Mouse (Mus musculus) limb, embryonic 15.5 days (tissue): ENCODE data around the gene Kng1. TPM values are rescaled to one million over a fixed set of nuclear protein-coding genes. Genes with fewer than 3 reads are reported as not detected.
"Not testable (repeated sequence)": the region's sequence is repeated elsewhere in the genome, so short reads cannot be mapped to it uniquely, and the experiment has no call there.

ENCODE experiments used
- ATAC-seq: fragments of 200-750 bp; cut with Nextera tagmentation; 2 replicates; pipeline ENCODE4 v1.8.0; 2017; ENCODE audit warnings: low read depth, moderate TSS enrichment; ENCODE audit not compliant: insufficient number of reproducible peaks, low FRiP score, low TSS enrichment
- H3K27ac ChIP-seq: fragments of 300-500 bp; sonication (generic); 2 replicates; pipeline ENCODE4 v1.5.1; 2015; ENCODE audit warnings: moderate library complexity, mild to moderate bottlenecking, inconsistent platforms
- H3K27me3 ChIP-seq: fragments of 300-500 bp; sonication (generic); 2 replicates; pipeline ENCODE4 v1.6.1; 2015; ENCODE audit warnings: inconsistent platforms
- H3K36me3 ChIP-seq: fragments of 300-500 bp; sonication (generic); 2 replicates; pipeline ENCODE4 v1.6.1; 2015; ENCODE audit warnings: inconsistent platforms
- H3K4me1 ChIP-seq: fragments of 300-500 bp; sonication (generic); 2 replicates; pipeline ENCODE4 v1.6.1; 2015; ENCODE audit warnings: inconsistent platforms
- H3K4me2 ChIP-seq: fragments of 300-500 bp; sonication (generic); 2 replicates; pipeline ENCODE4 v1.6.1; 2015; ENCODE audit warnings: mild to moderate bottlenecking, inconsistent platforms
- H3K4me3 ChIP-seq: fragments of 300-500 bp; sonication (generic); 2 replicates; pipeline ENCODE4 v1.5.1; 2015; ENCODE audit warnings: mild to moderate bottlenecking, inconsistent platforms
- H3K9ac ChIP-seq: fragments of 300-500 bp; sonication (generic); 2 replicates; pipeline ENCODE4 v1.6.1; 2015; ENCODE audit warnings: inconsistent platforms
- H3K9me3 ChIP-seq: fragments of 300-500 bp; sonication (generic); 2 replicates; pipeline ENCODE4 v1.6.1; 2016; ENCODE audit warnings: inconsistent platforms
- WGBS: fragments of 180-500 bp; shearing (Covaris S2); methylation state at CpG from one replicate; pipeline ENCODE4 v1.1.7; 2015; 5-methylcytosine and 5-hydroxymethylcytosine counted together
- polyA plus RNA-seq: library from polyadenylated mRNA; unstranded; fragments of >200 nt; fragmentation: Nextera tagmentation; extraction: Ambion mirVana; gene quantifications from 2 replicates; pipeline ENCODE4 v1.2.1, GENCODE M21; 2015

The Kng1 gene
- polyA plus RNA-seq, 1 experiment from 2014 or later, result 1.9 TPM

DNA sequence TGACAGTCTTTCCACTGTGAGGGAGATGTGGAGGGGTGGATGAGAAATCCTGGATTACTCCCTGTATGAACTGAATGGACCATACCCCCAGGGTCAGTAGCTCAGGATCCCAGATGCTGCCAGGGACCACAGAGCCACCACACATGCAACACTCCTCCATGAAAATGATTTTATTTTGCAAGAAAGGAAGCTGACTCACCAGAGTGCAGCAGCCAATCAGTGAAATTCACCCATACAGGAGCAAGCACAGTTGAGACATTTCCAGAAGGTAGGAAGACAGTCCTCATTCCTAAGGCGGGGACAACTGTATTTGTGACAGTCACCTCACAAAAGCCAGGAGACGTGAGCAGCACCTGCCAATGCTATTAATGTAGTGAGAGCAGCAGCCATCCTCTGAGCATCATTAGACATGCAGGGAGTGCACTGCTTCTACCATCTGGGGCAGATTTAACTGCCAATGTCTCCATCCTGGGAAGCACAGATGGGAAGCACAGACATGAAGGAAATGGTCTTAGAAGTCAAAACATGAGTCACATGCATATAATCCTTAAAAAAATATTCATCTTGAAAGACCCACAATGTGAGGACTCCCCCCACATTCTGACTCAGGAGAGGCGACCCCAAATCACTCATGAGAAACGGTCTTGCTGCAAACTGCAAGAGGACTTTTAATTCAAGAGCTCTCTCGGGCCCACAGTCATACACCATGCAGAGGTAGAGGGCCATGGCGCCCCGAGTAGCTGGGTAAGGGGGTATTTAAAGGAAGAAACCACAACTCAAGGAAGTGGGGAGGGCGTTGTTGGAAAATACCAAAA is 39.8 kb downstream of the Kng1 start:
- not testable (repeated sequence) for ATAC-seq, H3K4me2 ChIP-seq, H3K27me3 ChIP-seq, H3K4me3 ChIP-seq, H3K9me3 ChIP-seq, H3K27ac ChIP-seq, H3K36me3 ChIP-seq, H3K9ac ChIP-seq
- H3K4me1 ChIP-seq, result peaks cover 12% of the 10 kb centered on the region; the same call in 1 of the 2 replicates
- 77% methylated on average over 8 of the region's 8 CpGs for WGBS

DNA sequence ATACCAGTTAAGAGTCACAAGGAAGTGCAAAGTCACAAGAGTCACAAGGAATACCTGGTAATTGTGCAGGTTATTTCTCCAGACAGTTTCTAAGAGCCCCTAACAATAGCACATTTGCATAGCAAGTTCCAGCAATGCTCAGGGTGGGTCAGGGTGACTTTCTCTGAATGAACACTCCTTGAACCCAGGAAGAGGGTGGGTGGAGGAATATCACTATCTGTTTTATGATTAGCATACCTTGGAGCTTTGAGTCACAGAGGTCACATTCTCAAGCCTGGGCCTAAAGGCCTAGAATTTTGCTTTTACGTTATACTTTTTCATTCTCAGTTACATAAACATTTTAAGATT is 40.4 kb downstream of the Kng1 start:
- H3K4me1 ChIP-seq, result peaks cover 17% of the 10 kb centered on the region; the same call in 1 of the 2 replicates
- not testable (repeated sequence) for H3K4me3 ChIP-seq, H3K4me2 ChIP-seq, H3K9ac ChIP-seq, H3K27me3 ChIP-seq, H3K36me3 ChIP-seq, H3K9me3 ChIP-seq, H3K27ac ChIP-seq, ATAC-seq
- WGBS, result 91% methylated on average over 1 of the region's 1 CpGs

DNA sequence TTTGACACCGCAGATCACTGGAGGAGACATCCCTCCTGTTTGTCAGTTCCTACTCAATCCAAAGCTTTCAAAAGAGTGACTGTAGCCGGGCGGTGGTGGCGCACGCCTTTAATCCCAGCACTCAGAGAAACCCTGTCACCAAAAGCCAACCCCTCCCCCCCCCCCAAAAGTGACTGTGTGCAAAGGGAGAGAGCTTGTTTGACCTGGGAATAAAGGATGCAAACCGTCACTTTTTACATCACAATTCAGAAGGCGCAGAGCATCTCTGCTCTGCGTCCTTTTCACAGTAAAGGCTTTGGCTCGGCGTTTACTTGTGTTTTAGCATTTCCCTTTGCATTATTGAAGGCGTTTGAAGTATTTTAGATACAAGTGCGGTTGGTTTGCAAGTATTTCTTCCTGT is 42.0 kb downstream of the Kng1 start:
- peaks cover 17% of the 10 kb centered on the region; the same call in 1 of the 2 replicates for H3K4me1 ChIP-seq
- H3K4me2 ChIP-seq, result peak overlapping the region; percentile 51
- H3K27ac ChIP-seq, result no peak overlapping the region
- 0 out of 2 replicates have a peak, but pooled peaks cover 7% of the 10 kb centered on the region for H3K27me3 ChIP-seq
- ATAC-seq, result no peak
- no peaks in the 10 kb centered on the region for H3K36me3 ChIP-seq
- H3K9me3 ChIP-seq, result no peaks in the 10 kb centered on the region
- H3K4me3 ChIP-seq, result peak overlapping the region; percentile 34
- WGBS, result 18% methylated on average over 12 of the region's 12 CpGs
- peak overlapping the region; percentile 11; the same call in 1 of the 2 replicates for H3K9ac ChIP-seq

DNA sequence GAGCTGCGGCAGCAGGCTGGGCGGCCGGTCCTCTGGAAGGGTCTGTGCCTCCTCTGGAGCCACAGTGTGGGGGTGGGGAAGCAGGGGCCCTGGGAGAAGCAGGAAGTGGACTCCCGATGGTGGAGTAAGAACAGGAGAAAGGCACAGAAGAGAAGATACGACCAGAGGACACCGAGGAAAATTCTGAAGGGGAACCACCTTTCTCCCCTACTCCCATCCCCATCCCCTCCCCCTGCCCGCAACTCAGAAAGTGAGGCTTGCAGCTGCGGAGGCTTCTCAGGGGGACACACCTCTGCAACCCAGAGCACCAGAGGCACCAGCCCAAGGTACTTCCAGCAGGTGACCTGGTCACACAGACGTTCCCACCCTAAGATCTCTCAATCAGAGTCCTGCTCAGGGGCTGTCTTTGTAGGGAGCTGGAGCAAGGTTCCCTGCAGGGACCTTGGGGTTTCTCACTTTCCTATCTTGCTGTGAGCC is 42.5 kb downstream of the Kng1 start:
- Histone ChIP-seq H3K4me1 (peaks cover 17% of the 10 kb centered on the region; the same call in 1 of the 2 replicates), H3K4me2 (peak overlapping the region; percentile 51), H3K27me3 (0 out of 2 replicates have a peak, but pooled peaks cover 7% of the 10 kb centered on the region), H3K4me3 (peak overlapping the region; percentile 34), H3K27ac (no peak overlapping the region), H3K36me3 (no peaks in the 10 kb centered on the region), H3K9ac (peak overlapping the region; percentile 11; the same call in 1 of the 2 replicates), H3K9me3 (no peaks in the 10 kb centered on the region)
- under 1% methylated on average over 9 of the region's 9 CpGs for WGBS
- ATAC-seq, result 0 out of 2 replicates have a peak, but pooled peaks have one; percentile 30

DNA sequence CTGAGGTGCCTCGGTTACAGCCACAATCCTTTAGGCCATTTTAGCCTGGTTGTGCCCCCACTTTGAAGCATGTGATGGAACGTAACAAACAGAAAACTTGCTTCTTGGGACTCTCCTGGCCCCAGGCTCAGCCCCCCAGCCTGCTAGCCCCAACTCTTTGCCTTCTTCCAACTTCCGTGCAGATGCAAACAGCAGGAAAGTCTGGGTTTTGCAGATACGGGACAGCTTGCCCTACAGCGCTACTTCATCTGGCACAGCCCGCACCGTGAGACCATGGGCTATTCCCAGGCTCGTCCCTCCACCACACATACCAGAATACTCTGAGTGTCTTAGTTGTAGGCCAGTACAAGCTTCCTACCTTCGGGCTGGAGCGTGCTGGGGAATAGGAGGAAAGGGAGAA is 42.9 kb downstream of the Kng1 start:
- Histone ChIP-seq H3K27ac (no peak overlapping the region), H3K9ac (0 out of 2 replicates have a peak overlapping the region, but pooled peaks have one; percentile 11), H3K4me1 (peaks cover 17% of the 10 kb centered on the region; the same call in 1 of the 2 replicates), H3K9me3 (no peaks in the 10 kb centered on the region), H3K4me3 (peak overlapping the region; percentile 34), H3K36me3 (no peaks in the 10 kb centered on the region), H3K4me2 (peak overlapping the region; percentile 51), H3K27me3 (0 out of 2 replicates have a peak, but pooled peaks cover 7% of the 10 kb centered on the region)
- ATAC-seq, result no peak
- 18% methylated on average over 10 of the region's 10 CpGs for WGBS

DNA sequence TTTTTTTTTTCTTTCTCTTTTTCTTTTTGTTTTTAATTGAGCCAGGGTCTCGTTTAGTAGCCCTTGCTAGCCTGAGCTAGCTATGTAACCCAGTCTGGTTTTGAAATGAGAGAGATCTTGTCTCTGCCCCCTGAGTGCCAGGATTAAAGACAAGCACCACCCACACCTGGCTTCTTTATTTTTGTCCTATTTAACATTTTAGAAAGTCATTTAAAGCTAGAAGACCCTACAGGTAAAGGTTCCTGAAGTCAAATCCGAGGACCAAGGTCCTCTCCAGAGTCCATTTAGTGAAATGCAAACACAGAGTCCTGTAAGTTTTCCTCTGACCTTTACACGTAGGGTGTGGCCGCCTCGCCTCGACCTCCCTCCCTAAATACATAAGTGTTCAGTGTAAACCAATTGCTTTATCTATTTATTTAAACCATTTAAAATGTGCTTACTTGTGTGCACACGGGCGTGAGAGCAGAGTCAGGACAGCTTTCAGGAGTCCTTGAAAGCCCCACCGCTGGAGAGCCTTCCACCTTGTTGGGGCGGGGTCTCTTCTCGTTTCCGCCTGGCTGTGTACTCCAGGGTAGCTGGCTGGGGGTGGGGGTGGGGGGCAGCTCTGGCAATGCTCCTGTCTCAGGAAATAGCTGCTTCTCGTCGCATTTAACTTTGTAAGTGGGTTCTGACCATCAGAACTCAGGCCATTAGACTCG is 44.8 kb downstream of the Kng1 start:
- Histone ChIP-seq H3K27me3 (0 out of 2 replicates have a peak, but pooled peaks cover 7% of the 10 kb centered on the region), H3K4me3 (peak overlapping the region; percentile 36), H3K9ac (no peak overlapping the region), H3K9me3 (no peaks in the 10 kb centered on the region), H3K36me3 (no peaks in the 10 kb centered on the region), H3K27ac (no peak overlapping the region), H3K4me1 (peaks cover 17% of the 10 kb centered on the region; the same call in 1 of the 2 replicates), H3K4me2 (peak overlapping the region; percentile 54)
- ATAC-seq, result no peak
- WGBS, result 10% methylated on average over 15 of the region's 15 CpGs

DNA sequence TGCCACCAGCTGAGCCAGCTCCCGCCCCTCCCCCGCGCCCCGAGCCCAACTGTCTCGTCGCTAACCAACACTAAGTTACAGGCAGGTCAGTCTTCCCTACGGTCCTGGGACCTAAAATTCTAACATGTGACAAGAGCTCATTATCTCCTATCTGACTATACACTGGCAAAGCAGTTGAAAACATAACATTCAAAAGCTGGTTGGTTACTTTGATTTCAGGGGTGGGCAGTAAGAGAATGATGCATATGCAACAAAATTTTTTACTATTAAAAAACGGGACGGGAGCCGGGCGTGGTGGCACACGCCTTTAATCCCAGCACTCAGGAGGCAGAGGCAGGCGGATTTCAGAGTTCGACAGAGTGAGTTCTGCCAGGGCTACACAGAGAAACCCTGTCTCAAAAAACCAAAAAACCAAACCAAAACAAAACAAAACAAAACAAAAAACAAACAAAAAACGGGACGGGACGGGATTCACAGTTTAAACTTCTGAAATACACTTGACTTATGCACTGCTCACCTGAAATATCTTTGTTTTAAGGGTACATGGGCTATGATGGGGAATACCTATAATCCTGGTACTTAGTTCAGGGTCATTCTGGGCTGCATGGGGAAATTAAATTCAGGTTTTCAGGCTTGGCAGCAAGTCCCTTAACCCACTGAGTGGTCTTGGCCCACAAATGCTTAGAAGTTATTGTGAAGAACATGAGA is 45.5 kb downstream of the Kng1 start:
- ATAC-seq, result no peak
- H3K4me2 ChIP-seq, result peak overlapping the region; percentile 54
- H3K4me1 ChIP-seq, result peaks cover 17% of the 10 kb centered on the region; the same call in 1 of the 2 replicates
- WGBS, result 41% methylated on average over 17 of the region's 17 CpGs
- 0 out of 2 replicates have a peak, but pooled peaks cover 7% of the 10 kb centered on the region for H3K27me3 ChIP-seq
- no peaks in the 10 kb centered on the region for H3K9me3 ChIP-seq
- peak overlapping the region; percentile 36 for H3K4me3 ChIP-seq
- no peak overlapping the region for H3K27ac ChIP-seq
- H3K36me3 ChIP-seq, result no peaks in the 10 kb centered on the region
- H3K9ac ChIP-seq, result no peak overlapping the region

DNA sequence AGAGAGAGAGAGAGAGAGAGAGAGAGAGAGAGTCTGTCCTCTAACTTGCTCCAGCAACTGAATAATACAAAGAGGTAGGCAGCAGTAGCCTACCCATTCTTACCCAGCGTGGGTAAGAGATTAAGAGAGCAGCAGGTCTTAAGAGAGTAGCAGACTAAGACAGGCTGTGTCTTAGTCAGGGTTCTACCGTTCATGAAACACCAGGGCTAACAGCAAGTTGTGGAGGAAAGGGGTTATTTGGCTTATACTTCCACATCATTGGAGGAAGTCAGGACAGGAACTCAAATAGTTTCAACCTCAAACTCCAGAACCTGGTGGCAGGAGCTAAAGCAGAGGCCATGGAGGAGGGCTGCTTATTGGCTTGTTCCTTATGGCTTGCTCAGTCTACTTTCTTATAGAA is 46.2 kb downstream of the Kng1 start:
- 0 out of 2 replicates have a peak, but pooled peaks cover 7% of the 10 kb centered on the region for H3K27me3 ChIP-seq
- no peak overlapping the region for H3K9ac ChIP-seq
- peaks cover 17% of the 10 kb centered on the region; the same call in 1 of the 2 replicates for H3K4me1 ChIP-seq
- no peak for ATAC-seq
- no peak overlapping the region for H3K4me2 ChIP-seq
- H3K36me3 ChIP-seq, result peaks cover 2% of the 10 kb centered on the region; the same call in 1 of the 2 replicates
- no peak overlapping the region for H3K4me3 ChIP-seq
- no peak overlapping the region for H3K27ac ChIP-seq
- H3K9me3 ChIP-seq, result no peaks in the 10 kb centered on the region
- WGBS, result 75% methylated on average over 2 of the region's 2 CpGs

DNA sequence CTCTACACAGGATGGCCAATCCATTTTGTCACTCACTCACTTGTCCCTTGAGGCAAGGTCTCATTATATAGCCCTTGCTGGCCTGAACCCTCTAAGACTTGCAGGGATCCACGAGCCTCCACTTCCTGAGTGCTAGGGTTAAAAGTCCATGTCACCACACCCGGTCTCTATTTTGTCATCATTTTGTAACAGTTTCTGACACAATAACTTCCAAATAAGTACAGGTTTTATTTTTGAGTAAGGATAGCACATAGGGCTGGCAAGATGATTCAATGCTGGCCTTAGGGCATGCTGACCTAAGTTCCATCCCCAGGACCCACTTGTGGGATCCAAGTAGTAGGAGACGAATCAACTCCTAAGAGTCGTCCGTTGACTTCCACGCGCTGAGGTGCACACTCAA is 48.5 kb downstream of the Kng1 start:
- H3K27ac ChIP-seq, result no peak overlapping the region
- H3K4me3 ChIP-seq, result no peak overlapping the region
- H3K4me2 ChIP-seq, result no peak overlapping the region
- H3K9me3 ChIP-seq, result no peaks in the 10 kb centered on the region
- no peak overlapping the region for H3K9ac ChIP-seq
- ATAC-seq, result no peak
- 71% methylated on average over 7 of the region's 7 CpGs for WGBS
- no peaks in the 10 kb centered on the region for H3K27me3 ChIP-seq
- peaks cover 19% of the 10 kb centered on the region for H3K36me3 ChIP-seq
- H3K4me1 ChIP-seq, result peaks cover 19% of the 10 kb centered on the region; the same call in 1 of the 2 replicates

DNA sequence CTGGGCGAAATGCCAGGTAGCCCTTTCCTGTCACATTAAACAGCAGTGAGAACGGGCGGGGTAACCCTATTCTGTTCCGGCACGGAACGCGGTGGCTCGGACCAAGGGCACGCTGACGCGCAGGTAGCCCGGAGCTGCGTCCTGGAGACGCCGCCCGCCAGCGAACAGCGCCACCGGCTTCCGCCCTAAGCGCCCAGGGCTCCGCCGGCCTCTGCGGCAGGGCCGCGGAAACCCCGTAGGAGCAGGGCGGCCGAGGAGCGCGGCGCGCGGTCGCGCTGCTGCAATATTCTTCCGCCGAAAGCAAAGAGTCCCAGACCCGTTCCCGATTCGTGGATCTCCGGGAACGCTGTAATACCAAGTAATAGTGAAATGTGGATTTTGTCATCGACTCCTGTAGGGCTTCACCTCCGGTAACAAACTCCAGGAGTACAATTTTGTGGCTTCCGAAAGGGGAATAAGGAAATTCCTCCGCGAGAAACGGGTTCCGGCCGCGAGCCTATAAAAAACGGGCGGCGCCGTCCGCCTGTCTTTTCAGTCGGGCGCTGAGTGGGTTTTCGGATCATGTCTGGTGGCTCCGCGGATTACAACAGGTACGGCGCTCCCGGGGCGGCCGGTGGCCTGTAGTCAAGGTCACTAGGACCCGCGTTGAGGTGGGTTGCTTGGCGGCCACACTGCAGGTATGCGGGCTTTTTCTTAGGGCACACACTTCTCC is 49.7 kb downstream of the Kng1 start, which contains the start of gene Eif4a2:
TSS of gene Eif4a2 (plus strand) at position 214 of the 712 bp plus-strand sequence.
- peaks cover 31% of the 10 kb centered on the region for H3K36me3 ChIP-seq
- H3K27ac ChIP-seq, result peak within 1 kb of the TSS; percentile 99
- no peaks in the 10 kb centered on the region for H3K9me3 ChIP-seq
- H3K9ac ChIP-seq, result peak within 1 kb of the TSS; percentile 99
- H3K4me3 ChIP-seq, result peak within 1 kb of the TSS; percentile 93
- peaks cover 21% of the 10 kb centered on the region; the same call in 1 of the 2 replicates for H3K4me1 ChIP-seq
- under 1% methylated on average over 71 of the region's 71 CpGs for WGBS
- ATAC-seq, result peak; percentile 86
- H3K27me3 ChIP-seq, result no peaks in the 10 kb centered on the region
- peak within 1 kb of the TSS; percentile 63 for H3K4me2 ChIP-seq
